Mouse (Mus musculus) stomach, postnatal 0 days (tissue): ENCODE data around the gene Sltm.

Experiments
- CTCF ChIP-seq: IDR thresholded peaks from 2 replicates; pipeline ENCODE4 v1.5.1; 2016; ENCODE audit warnings: antibody characterized with exemption, low read depth, mild to moderate bottlenecking, moderate library complexity
- EP300 ChIP-seq: optimal IDR thresholded peaks from 2 replicates; pipeline ENCODE3; 2016; ENCODE audit warnings: antibody characterized with exemption

- no peak for TF ChIP-seq CTCF
- TF ChIP-seq EP300: no peak
These were observed 36.4 kb upstream of the Sltm start for GRCm38 (mm10) chr9:70506186-70506585.
